Mouse (Mus musculus) liver, adult 2 months (tissue): ENCODE measurements around the gene Wt1.

Experiments used
- CTCF ChIP-seq: fragments of 200-500 bp; IDR thresholded peaks from 2 replicates; pipeline ENCODE4 v1.5.1; 2011; ENCODE audit warnings: low read depth, low read length, control low read depth
- POLR2A ChIP-seq: fragments of 200-500 bp; IDR thresholded peaks from 2 replicates; pipeline ENCODE4 v1.6.1; 2011; ENCODE audit warnings: low read length, control low read depth; ENCODE audit not compliant: insufficient read depth; ENCODE audit errors: extremely low read depth

GRCm38 (mm10) chr2:105182501-105182900, 56.2 kb downstream of the Wt1 start:
- TF ChIP-seq CTCF (no peak), POLR2A (no peak)
